Mouse (Mus musculus): ENCODE results near the gene Btbd8. TPM values are rescaled to one million over a fixed set of nuclear protein-coding genes. Genes with fewer than 3 reads are reported as not detected.

The Btbd8 gene
- polyA plus RNA-seq, 1 experiment from 2014 or later, result 19.9 TPM

DNA sequence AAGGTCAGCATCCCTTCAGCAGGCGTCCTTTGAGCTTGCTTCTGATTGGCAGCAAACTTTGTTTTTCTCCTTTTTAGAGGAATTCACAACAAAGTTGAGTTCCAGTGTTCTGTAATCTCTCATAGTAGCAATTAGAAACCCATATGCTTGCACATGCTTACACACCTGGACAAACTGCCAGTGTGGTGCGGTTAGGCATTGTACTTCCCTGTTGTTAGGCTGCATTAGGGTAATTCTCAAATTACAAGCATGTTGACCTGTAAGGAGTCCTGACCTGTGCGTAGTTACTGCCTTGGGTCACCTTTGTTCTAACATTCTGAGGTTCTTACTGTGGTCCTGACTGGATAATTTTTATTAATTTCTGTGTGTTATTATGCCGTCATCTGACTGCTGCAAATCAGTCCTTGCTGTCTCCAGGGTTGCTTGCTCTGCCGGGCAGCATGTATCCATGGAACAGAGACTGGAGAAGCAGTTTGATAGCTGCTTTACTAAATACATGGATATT, 61.1 kb downstream of the Btbd8 start:
- 59% methylated on average over 5 of the region's 5 CpGs for WGBS
- Histone ChIP-seq H3K9ac (replicated peaks; ENCODE audit: low read length) (peak overlapping the region; percentile 38; the same call in 1 of the 2 replicates), H3K27me3 (ENCODE audit: control insufficient read depth, insufficient read depth, low read length) (no peaks in the 10 kb centered on the region), H3K27ac (replicated peaks; ENCODE audit: low read depth, low read length) (peak overlapping the region; percentile 89; the same call in 1 of the 2 replicates), H3K36me3 (ENCODE audit: control insufficient read depth, insufficient read depth, low read length) (peaks cover 10% of the 10 kb centered on the region; the same call in 1 of the 2 replicates), H3K9me3 (ENCODE audit: control insufficient read depth, low read length) (no peaks in the 10 kb centered on the region), H3K4me2 (ENCODE audit: low read length) (peak overlapping the region; percentile 54), H3K4me1 (ENCODE audit: control insufficient read depth, insufficient read depth, low read length) (peaks cover 13% of the 10 kb centered on the region; the same call in 1 of the 2 replicates), H3K4me3 (replicated peaks; ENCODE audit: low read depth, low read length) (peak overlapping the region; percentile 30)
- DNase-seq (peak; percentile 12), ATAC-seq (ENCODE audit: low FRiP score, low TSS enrichment) (no peak)

DNA sequence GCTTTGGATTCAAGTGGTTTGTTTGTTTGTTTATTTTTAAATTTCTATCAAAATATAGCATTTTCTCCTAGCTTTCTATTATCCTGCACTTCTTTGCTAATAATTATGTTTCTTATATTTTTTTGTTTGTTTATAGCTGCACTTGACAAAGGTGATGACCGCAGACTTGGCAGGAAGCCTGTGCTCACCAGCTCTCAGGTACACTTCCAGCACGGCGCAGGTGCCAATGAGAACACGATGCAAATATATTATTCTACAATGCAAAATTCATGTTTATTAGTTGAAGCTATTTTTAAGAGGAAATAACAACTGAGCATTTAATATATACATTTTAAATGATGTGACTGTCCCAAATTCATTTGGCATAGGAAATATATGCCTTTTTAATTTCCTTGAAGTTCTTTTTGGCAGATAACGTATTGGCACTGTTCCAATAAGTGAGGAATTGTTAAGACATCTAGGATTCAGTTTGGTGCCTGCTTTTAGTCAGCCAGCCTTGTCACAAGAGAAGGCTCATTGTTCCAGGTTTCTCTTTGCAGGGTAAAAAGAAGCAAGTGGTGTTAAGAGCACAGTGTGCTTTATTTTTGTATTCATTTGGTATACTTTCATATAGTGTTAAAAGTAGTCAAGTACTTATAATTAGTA, 62.2 kb downstream of the Btbd8 start:
- Histone ChIP-seq H3K9ac (replicated peaks; ENCODE audit: low read length) (no peak overlapping the region), H3K4me2 (ENCODE audit: low read length) (0 out of 2 replicates have a peak overlapping the region, but pooled peaks have one; percentile 10), H3K27ac (replicated peaks; ENCODE audit: low read depth, low read length) (no peak overlapping the region), H3K9me3 (ENCODE audit: control insufficient read depth, low read length) (no peaks in the 10 kb centered on the region), H3K36me3 (ENCODE audit: control insufficient read depth, insufficient read depth, low read length) (peaks cover 19% of the 10 kb centered on the region), H3K4me1 (ENCODE audit: control insufficient read depth, insufficient read depth, low read length) (peaks cover 13% of the 10 kb centered on the region; the same call in 1 of the 2 replicates), H3K4me3 (replicated peaks; ENCODE audit: low read depth, low read length) (no peak overlapping the region), H3K27me3 (ENCODE audit: control insufficient read depth, insufficient read depth, low read length) (no peaks in the 10 kb centered on the region)
- DNase-seq (peak; percentile 2), ATAC-seq (ENCODE audit: low FRiP score, low TSS enrichment) (no peak)
- WGBS, result 88% methylated on average over 5 of the region's 5 CpGs

DNA sequence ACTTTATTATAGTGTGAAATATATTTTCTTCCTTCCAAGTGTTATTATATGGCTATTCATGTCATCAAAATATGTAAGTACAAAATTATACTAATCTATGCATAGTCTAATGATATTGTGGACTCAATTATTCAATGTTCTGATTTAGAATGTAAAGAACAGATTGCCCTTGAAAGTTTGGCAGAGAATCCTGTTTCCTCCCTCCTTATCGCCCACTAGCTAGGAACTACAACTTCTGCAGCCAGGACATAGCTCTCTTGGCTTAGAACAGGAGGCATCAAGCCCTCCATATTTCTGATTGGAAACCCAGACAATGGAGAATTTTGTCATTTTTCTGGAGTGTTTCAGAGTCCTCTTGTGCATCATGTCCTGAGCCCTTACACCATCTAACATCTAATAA, 62.9 kb downstream of the Btbd8 start:
- peaks cover 26% of the 10 kb centered on the region for H3K36me3 ChIP-seq (ENCODE audit: control insufficient read depth, insufficient read depth, low read length)
- WGBS, result 95% methylated on average over 1 of the region's 1 CpGs
- H3K27ac ChIP-seq (replicated peaks; ENCODE audit: low read depth, low read length), result no peak overlapping the region
- H3K4me2 ChIP-seq (ENCODE audit: low read length), result no peak overlapping the region
- H3K9me3 ChIP-seq (ENCODE audit: control insufficient read depth, low read length), result no peaks in the 10 kb centered on the region
- no peak for ATAC-seq (ENCODE audit: low FRiP score, low TSS enrichment)
- no peak overlapping the region for H3K4me3 ChIP-seq (replicated peaks; ENCODE audit: low read depth, low read length)
- no peak overlapping the region for H3K9ac ChIP-seq (replicated peaks; ENCODE audit: low read length)
- H3K4me1 ChIP-seq (ENCODE audit: control insufficient read depth, insufficient read depth, low read length), result peaks cover 13% of the 10 kb centered on the region; the same call in 1 of the 2 replicates
- no peaks in the 10 kb centered on the region for H3K27me3 ChIP-seq (ENCODE audit: control insufficient read depth, insufficient read depth, low read length)
- DNase-seq, result no peak

DNA sequence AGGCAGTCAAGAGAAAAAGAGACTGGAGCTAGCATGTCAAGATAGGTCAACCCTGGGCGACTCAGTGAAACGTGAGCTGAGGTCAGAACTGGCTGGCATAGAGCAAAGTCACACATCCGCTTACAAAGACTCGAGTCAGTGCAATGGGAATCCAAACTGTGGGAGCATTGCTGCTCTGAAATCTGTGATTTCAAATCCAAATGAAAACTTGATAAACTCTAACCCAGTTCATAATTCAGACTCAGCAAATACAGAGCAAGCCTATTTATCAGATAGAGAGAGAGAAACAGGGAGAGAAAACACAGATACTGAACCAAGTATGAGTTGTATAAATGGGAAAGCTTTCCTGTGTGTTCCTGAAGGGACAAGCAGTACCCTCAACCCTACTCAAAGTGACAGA, 69.5 kb downstream of the Btbd8 start, which contains the start of gene Gm42669:
Gene Gm42669 (plus strand): TSS at position 301 of the 400 bp plus-strand sequence.
- Histone ChIP-seq H3K4me1 (ENCODE audit: control insufficient read depth, insufficient read depth, low read length) (no peaks in the 10 kb centered on the region), H3K4me3 (replicated peaks; ENCODE audit: low read depth, low read length) (no peak within 1 kb of the TSS), H3K27me3 (ENCODE audit: control insufficient read depth, insufficient read depth, low read length) (no peaks in the 10 kb centered on the region), H3K36me3 (ENCODE audit: control insufficient read depth, insufficient read depth, low read length) (peaks cover 59% of the 10 kb centered on the region), H3K27ac (replicated peaks; ENCODE audit: low read depth, low read length) (no peak within 1 kb of the TSS), H3K4me2 (ENCODE audit: low read length) (no peak within 1 kb of the TSS), H3K9me3 (ENCODE audit: control insufficient read depth, low read length) (no peaks in the 10 kb centered on the region), H3K9ac (replicated peaks; ENCODE audit: low read length) (no peak within 1 kb of the TSS)
- 82% methylated on average over 4 of the region's 4 CpGs for WGBS
- ATAC-seq (ENCODE audit: low FRiP score, low TSS enrichment) (no peak), DNase-seq (no peak)

DNA sequence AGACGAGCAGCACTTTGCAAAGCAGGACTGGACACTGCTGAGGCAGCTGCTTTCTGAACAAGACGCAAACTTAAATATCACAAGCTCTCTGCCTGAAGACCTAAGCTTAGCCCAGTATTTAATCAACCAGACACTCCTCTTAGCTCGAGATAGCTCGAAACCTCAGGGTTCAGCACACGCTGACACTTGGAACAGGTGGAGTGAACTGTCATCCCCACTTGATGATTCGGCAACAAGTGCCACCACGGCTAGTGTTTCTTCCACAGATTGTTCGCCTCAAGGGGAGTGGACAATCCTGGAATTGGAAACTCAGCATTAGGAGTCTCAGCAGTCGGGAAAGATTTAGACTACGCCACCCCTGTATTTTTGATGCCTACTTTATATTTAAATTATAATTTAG, 72.7 kb downstream of the Btbd8 start:
- no peaks in the 10 kb centered on the region for H3K27me3 ChIP-seq (ENCODE audit: control insufficient read depth, insufficient read depth, low read length)
- peaks cover 44% of the 10 kb centered on the region for H3K36me3 ChIP-seq (ENCODE audit: control insufficient read depth, insufficient read depth, low read length)
- no peak overlapping the region for H3K4me2 ChIP-seq (ENCODE audit: low read length)
- ATAC-seq (ENCODE audit: low FRiP score, low TSS enrichment), result no peak
- 91% methylated on average over 10 of the region's 10 CpGs for WGBS
- DNase-seq, result no peak
- H3K9me3 ChIP-seq (ENCODE audit: control insufficient read depth, low read length), result no peaks in the 10 kb centered on the region
- H3K9ac ChIP-seq (replicated peaks; ENCODE audit: low read length), result no peak overlapping the region
- no peak overlapping the region for H3K27ac ChIP-seq (replicated peaks; ENCODE audit: low read depth, low read length)
- H3K4me1 ChIP-seq (ENCODE audit: control insufficient read depth, insufficient read depth, low read length), result no peaks in the 10 kb centered on the region
- no peak overlapping the region for H3K4me3 ChIP-seq (replicated peaks; ENCODE audit: low read depth, low read length)

DNA sequence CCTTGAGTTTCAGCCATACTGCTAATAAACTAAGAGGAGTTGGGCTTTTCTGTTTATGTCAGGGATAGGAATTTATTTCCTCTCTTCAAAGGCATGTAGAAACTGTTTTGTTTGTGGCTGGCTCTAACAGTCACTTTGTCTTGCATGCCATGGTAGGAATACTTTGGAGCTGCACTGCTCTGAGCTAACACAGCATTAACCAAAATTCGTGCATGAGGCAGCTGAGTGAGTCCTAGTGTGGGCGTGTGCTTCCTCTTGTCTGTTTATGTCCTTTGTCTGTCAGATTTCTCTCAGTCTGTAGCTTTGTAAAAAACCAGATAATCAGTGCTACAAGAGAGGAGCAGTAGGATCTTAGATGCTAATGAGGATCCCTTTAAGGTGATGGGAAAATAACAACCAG, 73.5 kb downstream of the Btbd8 start:
- Histone ChIP-seq H3K9me3 (ENCODE audit: control insufficient read depth, low read length) (no peaks in the 10 kb centered on the region), H3K9ac (replicated peaks; ENCODE audit: low read length) (no peak overlapping the region), H3K4me2 (ENCODE audit: low read length) (no peak overlapping the region), H3K27ac (replicated peaks; ENCODE audit: low read depth, low read length) (no peak overlapping the region), H3K4me3 (replicated peaks; ENCODE audit: low read depth, low read length) (no peak overlapping the region), H3K36me3 (ENCODE audit: control insufficient read depth, insufficient read depth, low read length) (peaks cover 37% of the 10 kb centered on the region), H3K4me1 (ENCODE audit: control insufficient read depth, insufficient read depth, low read length) (no peaks in the 10 kb centered on the region), H3K27me3 (ENCODE audit: control insufficient read depth, insufficient read depth, low read length) (no peaks in the 10 kb centered on the region)
- no peak for DNase-seq
- no peak for ATAC-seq (ENCODE audit: low FRiP score, low TSS enrichment)
- WGBS, result 66% methylated on average over 2 of the region's 2 CpGs

DNA sequence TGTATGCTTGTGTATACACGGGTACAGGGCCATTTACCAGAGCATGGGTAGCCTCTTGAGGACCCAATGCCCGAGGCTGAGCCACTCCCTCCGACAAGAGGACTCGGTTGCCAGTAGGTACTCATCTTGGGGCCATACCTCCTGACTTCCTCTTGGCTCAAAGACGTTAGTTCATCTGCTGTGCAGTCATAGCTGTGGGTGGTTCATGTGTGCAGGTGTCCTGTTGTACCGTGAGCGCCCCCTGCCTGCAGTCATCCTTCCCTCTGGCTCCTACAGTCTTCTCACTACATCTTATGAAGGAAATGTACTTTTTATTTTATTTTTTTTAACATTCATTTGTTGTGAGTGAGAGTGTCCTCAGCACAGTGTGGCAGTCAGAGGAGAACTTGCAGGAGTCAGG, 75.8 kb downstream of the Btbd8 start:
- Histone ChIP-seq H3K9ac (replicated peaks; ENCODE audit: low read length) (no peak overlapping the region), H3K27me3 (ENCODE audit: control insufficient read depth, insufficient read depth, low read length) (no peaks in the 10 kb centered on the region), H3K9me3 (ENCODE audit: control insufficient read depth, low read length) (no peaks in the 10 kb centered on the region), H3K4me1 (ENCODE audit: control insufficient read depth, insufficient read depth, low read length) (no peaks in the 10 kb centered on the region), H3K4me3 (replicated peaks; ENCODE audit: low read depth, low read length) (no peak overlapping the region), H3K27ac (replicated peaks; ENCODE audit: low read depth, low read length) (no peak overlapping the region), H3K4me2 (ENCODE audit: low read length) (no peak overlapping the region), H3K36me3 (ENCODE audit: control insufficient read depth, insufficient read depth, low read length) (peaks cover 20% of the 10 kb centered on the region)
- ATAC-seq (ENCODE audit: low FRiP score, low TSS enrichment) (no peak), DNase-seq (peak; percentile 56)
- WGBS, result 57% methylated on average over 7 of the region's 7 CpGs

DNA sequence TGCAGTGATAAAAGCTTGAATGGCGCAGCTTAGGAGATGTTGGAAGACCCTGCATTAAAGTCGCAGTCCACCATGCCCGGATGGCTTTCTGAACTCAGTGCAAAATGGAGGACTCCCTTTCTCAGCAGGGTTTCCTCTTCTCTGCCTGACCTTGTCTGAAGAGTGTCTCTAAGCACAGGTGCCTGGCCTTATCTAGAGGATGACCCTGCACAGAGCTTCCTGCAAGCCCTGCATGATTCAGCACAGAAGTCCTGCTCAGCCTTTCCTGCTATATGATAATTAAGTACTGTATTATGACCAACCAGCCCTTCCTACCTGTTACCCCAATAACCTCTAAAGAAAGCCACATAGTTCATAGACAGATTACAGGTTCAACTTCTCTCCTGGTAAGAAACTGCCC, 77.7 kb downstream of the Btbd8 start:
- ATAC-seq (ENCODE audit: low FRiP score, low TSS enrichment) (no peak), DNase-seq (no peak)
- no peaks in the 10 kb centered on the region for H3K4me1 ChIP-seq (ENCODE audit: control insufficient read depth, insufficient read depth, low read length)
- no peak overlapping the region for H3K9ac ChIP-seq (replicated peaks; ENCODE audit: low read length)
- no peak overlapping the region for H3K27ac ChIP-seq (replicated peaks; ENCODE audit: low read depth, low read length)
- no peak overlapping the region for H3K4me2 ChIP-seq (ENCODE audit: low read length)
- H3K9me3 ChIP-seq (ENCODE audit: control insufficient read depth, low read length), result no peaks in the 10 kb centered on the region
- H3K27me3 ChIP-seq (ENCODE audit: control insufficient read depth, insufficient read depth, low read length), result no peaks in the 10 kb centered on the region
- H3K36me3 ChIP-seq (ENCODE audit: control insufficient read depth, insufficient read depth, low read length), result peaks cover 16% of the 10 kb centered on the region; the same call in 1 of the 2 replicates
- H3K4me3 ChIP-seq (replicated peaks; ENCODE audit: low read depth, low read length), result no peak overlapping the region
- 90% methylated on average over 3 of the region's 3 CpGs for WGBS

DNA sequence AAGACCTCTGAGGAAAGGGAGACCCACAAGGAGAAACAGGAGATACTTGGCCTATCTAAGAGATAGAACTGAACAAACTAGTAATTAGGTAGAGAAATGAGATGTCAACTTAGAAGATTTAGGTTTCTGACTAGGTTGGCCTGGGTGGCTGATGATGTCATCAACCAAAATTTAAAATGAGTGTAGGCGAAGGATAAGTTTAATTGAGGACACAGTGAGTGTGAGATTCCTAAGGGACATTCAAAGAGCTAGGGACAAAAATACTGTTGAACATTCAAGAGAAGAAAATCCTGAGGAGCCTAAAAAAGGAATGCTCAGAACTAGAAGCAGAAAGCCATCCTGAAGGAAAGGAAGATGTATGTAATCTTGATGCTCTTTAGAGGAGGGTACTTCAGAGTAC, 78.3 kb downstream of the Btbd8 start:
- Histone ChIP-seq H3K4me2 (ENCODE audit: low read length) (no peak overlapping the region), H3K9me3 (ENCODE audit: control insufficient read depth, low read length) (no peaks in the 10 kb centered on the region), H3K27ac (replicated peaks; ENCODE audit: low read depth, low read length) (no peak overlapping the region), H3K9ac (replicated peaks; ENCODE audit: low read length) (no peak overlapping the region), H3K36me3 (ENCODE audit: control insufficient read depth, insufficient read depth, low read length) (peaks cover 12% of the 10 kb centered on the region; the same call in 1 of the 2 replicates), H3K27me3 (ENCODE audit: control insufficient read depth, insufficient read depth, low read length) (no peaks in the 10 kb centered on the region), H3K4me1 (ENCODE audit: control insufficient read depth, insufficient read depth, low read length) (no peaks in the 10 kb centered on the region), H3K4me3 (replicated peaks; ENCODE audit: low read depth, low read length) (no peak overlapping the region)
- DNase-seq (no peak), ATAC-seq (ENCODE audit: low FRiP score, low TSS enrichment) (no peak)
- 96% methylated on average over 1 of the region's 1 CpGs for WGBS

All from midbrain, embryonic 14.5 days (tissue).